Mouse (Mus musculus): Measurements from ENCODE around the gene Gm47985. TPM values are rescaled to one million over a fixed set of nuclear protein-coding genes. Genes with fewer than 3 reads are reported as not detected.

The Gm47985 gene
- 1.1 and 1.3 TPM in 2 replicates for polyA plus RNA-seq (2015; fragmentation: Nextera tagmentation; extraction: Ambion mirVana)

DNA sequence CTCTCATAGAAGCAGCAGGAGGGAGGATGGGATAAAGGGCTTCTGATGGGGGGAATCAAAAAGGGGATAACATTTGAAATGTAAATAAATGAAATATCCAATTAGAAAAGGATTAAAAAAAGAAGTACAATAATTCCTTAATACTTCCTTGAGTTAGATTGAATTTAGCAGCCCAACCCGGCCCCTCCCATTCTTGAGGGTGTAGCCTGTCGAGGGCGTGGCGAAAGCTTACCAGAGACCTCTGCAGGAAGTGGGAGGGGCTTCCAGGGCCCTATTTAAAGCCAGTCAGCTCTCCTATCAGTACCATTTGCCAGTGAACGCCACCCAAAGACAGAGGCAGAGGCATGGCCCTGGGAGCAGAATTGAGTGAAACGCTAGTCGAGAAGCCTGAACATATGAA is at the start of gene Gm47985:
Gene Gm47985 (plus strand): TSS at position 272 of the 400 bp plus-strand sequence.

DNA sequence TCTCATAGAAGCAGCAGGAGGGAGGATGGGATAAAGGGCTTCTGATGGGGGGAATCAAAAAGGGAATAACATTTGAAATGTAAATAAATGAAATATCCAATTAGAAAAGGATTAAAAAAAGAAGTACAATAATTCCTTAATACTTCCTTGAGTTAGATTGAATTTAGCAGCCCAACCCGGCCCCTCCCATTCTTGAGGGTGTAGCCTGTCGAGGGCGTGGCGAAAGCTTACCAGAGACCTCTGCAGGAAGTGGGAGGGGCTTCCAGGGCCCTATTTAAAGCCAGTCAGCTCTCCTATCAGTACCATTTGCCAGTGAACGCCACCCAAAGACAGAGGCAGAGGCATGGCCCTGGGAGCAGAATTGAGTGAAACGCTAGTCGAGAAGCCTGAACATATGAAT is 9.7 kb downstream of the Gm47985 start, which contains the start of gene Gm8947:
Gene Gm8947 (plus strand): TSS at position 302 of the 400 bp plus-strand sequence.

DNA sequence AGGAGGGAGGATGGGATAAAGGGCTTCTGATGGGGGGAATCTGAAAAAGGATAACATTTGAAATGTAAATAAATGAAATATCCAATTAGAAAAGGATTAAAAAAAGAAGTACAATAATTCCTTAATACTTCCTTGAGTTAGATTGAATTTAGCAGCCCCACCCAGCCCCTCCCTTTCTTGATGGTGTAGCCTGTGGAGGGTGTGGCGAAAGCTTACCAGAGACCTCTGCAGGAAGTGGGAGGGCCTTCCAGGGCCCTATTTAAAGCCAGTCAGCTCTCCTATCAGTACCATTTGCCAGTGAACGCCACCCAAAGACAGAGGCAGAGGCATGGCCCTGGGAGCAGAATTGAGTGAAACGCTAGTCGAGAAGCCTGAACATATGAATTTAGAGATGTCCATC is 15.8 kb downstream of the Gm47985 start, which contains the start of gene Gm47995:
Gene Gm47995 (plus strand): TSS at position 329 of the 400 bp plus-strand sequence.

DNA sequence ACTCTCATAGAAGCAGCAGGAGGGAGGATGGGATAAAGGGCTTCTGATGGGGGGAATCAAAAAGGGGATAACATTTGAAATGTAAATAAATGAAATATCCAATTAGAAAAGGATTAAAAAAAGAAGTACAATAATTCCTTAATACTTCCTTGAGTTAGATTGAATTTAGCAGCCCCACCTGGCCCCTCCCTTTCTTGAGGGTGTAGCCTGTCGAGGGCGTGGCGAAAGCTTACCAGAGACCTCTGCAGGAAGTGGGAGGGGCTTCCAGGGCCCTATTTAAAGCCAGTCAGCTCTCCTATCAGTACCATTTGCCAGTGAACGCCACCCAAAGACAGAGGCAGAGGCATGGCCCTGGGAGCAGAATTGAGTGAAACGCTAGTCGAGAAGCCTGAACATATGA is 21.5 kb downstream of the Gm47985 start, which contains the start of gene 3110040M04Rik:
Gene 3110040M04Rik (plus strand): TSS at position 304 of the 400 bp plus-strand sequence.

DNA sequence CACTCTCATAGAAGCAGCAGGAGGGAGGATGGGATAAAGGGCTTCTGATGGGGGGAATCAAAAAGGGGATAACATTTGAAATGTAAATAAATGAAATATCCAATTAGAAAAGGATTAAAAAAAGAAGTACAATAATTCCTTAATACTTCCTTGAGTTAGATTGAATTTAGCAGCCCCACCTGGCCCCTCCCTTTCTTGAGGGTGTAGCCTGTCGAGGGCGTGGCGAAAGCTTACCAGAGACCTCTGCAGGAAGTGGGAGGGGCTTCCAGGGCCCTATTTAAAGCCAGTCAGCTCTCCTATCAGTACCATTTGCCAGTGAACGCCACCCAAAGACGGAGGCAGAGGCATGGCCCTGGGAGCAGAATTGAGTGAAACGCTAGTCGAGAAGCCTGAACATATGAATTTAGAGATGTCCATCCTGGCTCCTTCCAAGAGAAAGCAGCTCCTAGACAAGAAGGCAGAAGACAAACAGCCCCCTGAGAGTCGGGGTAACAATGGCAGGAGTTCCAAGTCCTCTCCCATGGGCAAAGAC is 27.6 kb downstream of the Gm47985 start, which contains the start of gene Gm47996:
Gene Gm47996 (plus strand): TSS at position 308 of the 532 bp plus-strand sequence.

Other genes with a start within 250 kb of the Gm47985 start
- 33.1 and 41.3 TPM in 2 replicates for gene Hmcn1, start 189.1 kb upstream of the Gm47985 start, polyA plus RNA-seq (2015; fragmentation: Nextera tagmentation; extraction: Ambion mirVana)
- 0.41 and 0.76 TPM in 2 replicates for gene Gm8947, start 9.8 kb downstream of the Gm47985 start, polyA plus RNA-seq (2015; fragmentation: Nextera tagmentation; extraction: Ambion mirVana)
- 0.25 and 0.32 TPM in 2 replicates for gene Gm47995, start 15.9 kb downstream of the Gm47985 start, polyA plus RNA-seq (2015; fragmentation: Nextera tagmentation; extraction: Ambion mirVana)
- gene 3110040M04Rik, start 21.6 kb downstream of the Gm47985 start, polyA plus RNA-seq (2015; fragmentation: Nextera tagmentation; extraction: Ambion mirVana): 0.50 and 0.54 TPM in 2 replicates
- gene Gm47996, start 27.6 kb downstream of the Gm47985 start, polyA plus RNA-seq (2015; fragmentation: Nextera tagmentation; extraction: Ambion mirVana): 0.15 and 0.59 TPM in 2 replicates
- 72.9 and 79.3 TPM in 2 replicates for gene Ivns1abp, start 161.9 kb downstream of the Gm47985 start, polyA plus RNA-seq (2015; fragmentation: Nextera tagmentation; extraction: Ambion mirVana)
- gene Swt1, start 245.9 kb downstream of the Gm47985 start, polyA plus RNA-seq (2015; fragmentation: Nextera tagmentation; extraction: Ambion mirVana): 25.5 and 30.7 TPM in 2 replicates
- 22.0 and 23.1 TPM in 2 replicates for gene Trmt1l, start 246.0 kb downstream of the Gm47985 start, polyA plus RNA-seq (2015; fragmentation: Nextera tagmentation; extraction: Ambion mirVana)